Mouse (Mus musculus) olfactory bulb, adult 2 months (tissue): ENCODE results near the gene Zfp719. TPM values are rescaled to one million over a fixed set of nuclear protein-coding genes. Genes with fewer than 3 reads are reported as not detected.

ENCODE experiments used
- H3K27ac ChIP-seq: fragments of 200-500 bp; 2 replicates; pipeline ENCODE4 v1.5.1; 2012; ENCODE audit warnings: low read depth, low read length; ENCODE audit not compliant: insufficient read depth
- H3K4me1 ChIP-seq: fragments of 200-500 bp; 2 replicates; pipeline ENCODE4 v1.6.1; 2012; ENCODE audit warnings: low read length; ENCODE audit not compliant: control insufficient read depth, insufficient read depth
- H3K4me3 ChIP-seq: fragments of 200-500 bp; 2 replicates; pipeline ENCODE4 v1.5.1; 2012; ENCODE audit warnings: mild to moderate bottlenecking, low read depth, low read length, moderate library complexity; ENCODE audit not compliant: insufficient read depth
- CTCF ChIP-seq: fragments of 200-500 bp; IDR thresholded peaks from 2 replicates; pipeline ENCODE4 v1.5.1; 2012; ENCODE audit warnings: low read depth, mild to moderate bottlenecking, low read length, moderate library complexity; ENCODE audit not compliant: insufficient read depth
- POLR2A ChIP-seq: fragments of 200-500 bp; IDR thresholded peaks from 2 replicates; pipeline ENCODE4 v1.6.1; 2012; ENCODE audit warnings: mild to moderate bottlenecking, low read depth, low read length, moderate library complexity; ENCODE audit not compliant: insufficient read depth
- WGBS: fragments of 180-500 bp; shearing (Covaris S2); methylation state at CpG from one replicate; pipeline ENCODE4 v1.1.7; 2018; 5-methylcytosine and 5-hydroxymethylcytosine counted together
- polyA plus RNA-seq: library from polyadenylated mRNA; stranded (reverse); fragments of >200 nt; gene quantifications from 2 replicates; pipeline ENCODE4 v1.2.4, GENCODE M21; 2012; ENCODE audit warnings: low replicate concordance; ENCODE audit not compliant: missing spikeins, insufficient read depth, insufficient read length

Gene Zfp719
- polyA plus RNA-seq, 1 experiment, result not detected

DNA sequence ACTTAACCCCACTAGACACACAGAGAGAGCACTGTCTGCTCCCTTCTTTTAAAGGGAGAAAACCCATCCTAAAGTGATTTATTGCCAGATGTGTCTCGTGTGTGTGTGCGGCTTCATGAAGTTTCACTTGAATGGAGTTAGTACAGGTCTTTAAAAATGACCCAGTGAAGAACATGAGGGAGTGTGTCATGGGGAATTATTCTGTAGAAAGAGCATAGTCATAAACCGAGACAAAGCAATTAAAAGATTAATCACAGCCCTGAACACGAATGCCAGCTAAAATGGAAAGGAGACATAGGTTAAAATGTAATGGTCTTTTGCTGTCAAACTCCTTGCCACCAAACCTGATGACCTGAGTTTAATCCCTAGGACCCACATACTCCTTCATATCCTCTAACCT, 54.5 kb downstream of the Zfp719 start:
- Histone ChIP-seq H3K4me1 (no peaks in the 10 kb centered on the region), H3K4me3 (no peak overlapping the region), H3K27ac (no peak overlapping the region)
- no peak for TF ChIP-seq POLR2A
- TF ChIP-seq CTCF, result no peak
- WGBS, result 72% methylated on average over 4 of the region's 4 CpGs

DNA sequence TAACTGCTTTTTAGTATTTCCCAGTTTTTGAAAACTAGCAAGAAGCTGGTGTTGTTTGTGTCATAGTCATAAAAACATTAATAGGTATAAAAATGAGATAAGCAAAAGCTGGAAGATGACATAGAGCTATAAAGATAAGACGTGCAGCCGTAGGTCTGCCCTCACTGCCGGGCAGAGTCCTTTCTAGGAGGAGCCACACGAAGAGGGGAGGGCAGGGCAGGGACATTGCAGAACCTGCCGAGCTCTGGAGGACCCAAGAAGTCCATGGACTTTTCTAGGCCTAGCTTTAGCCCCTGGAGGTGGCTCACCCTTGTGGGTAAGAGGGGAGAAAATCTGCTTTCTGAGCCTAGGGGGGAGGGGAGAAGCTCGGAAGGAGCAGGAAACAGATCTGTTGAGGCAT, 55.1 kb downstream of the Zfp719 start, which contains the start of gene Ceacam18:
Ceacam18 (plus strand) TSS at position 208 of the 400 bp plus-strand sequence.
- H3K27ac ChIP-seq, result no peak within 1 kb of the TSS
- WGBS, result 75% methylated on average over 6 of the region's 6 CpGs
- no peaks in the 10 kb centered on the region for H3K4me1 ChIP-seq
- no peak for TF ChIP-seq CTCF
- TF ChIP-seq POLR2A, result no peak
- no peak within 1 kb of the TSS for H3K4me3 ChIP-seq

DNA sequence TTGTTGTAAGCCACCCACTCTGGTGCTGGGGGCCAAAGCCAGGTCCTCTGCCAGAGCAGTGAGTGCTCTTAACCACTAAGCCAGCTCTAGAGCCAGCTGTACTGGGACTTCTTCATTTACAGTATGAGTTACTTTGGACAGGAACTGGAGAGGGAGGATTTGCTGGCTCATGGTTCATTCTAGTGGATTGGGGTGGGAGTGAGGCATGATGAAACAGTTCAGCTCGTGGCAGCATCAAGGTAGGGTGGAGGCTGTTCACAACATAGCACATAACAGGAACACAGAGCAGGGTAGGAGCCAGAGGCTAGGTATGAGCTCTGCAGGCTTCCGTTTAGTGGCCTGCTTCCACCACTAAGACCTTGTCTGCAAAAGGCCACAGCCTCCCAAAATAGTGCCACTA, 56.8 kb downstream of the Zfp719 start:
- 68% methylated on average over 2 of the region's 2 CpGs for WGBS
- no peaks in the 10 kb centered on the region for H3K4me1 ChIP-seq
- no peak for TF ChIP-seq POLR2A
- no peak for TF ChIP-seq CTCF
- no peak overlapping the region for H3K27ac ChIP-seq
- H3K4me3 ChIP-seq, result no peak overlapping the region

DNA sequence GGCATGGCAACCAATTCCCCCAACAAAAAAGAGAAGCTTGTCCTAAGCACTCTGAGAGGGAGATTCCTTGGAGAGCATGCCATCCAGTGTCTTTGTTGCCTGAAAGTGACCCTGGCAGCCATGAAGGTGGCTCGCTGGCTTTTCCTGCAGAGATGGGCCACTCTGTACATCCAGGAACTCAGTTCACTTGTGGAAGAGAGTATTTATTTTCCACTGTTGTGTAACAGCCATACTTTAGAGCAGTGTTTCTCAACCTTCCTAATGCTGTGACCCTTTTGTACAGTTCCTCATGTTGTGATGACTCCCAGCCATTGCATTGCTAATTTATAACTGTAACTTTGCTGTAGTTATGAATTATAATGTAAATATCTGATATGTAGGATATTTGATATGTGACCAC, 57.7 kb downstream of the Zfp719 start:
- 59% methylated on average over 1 of the region's 1 CpGs for WGBS
- Histone ChIP-seq H3K4me1 (no peaks in the 10 kb centered on the region), H3K4me3 (no peak overlapping the region), H3K27ac (no peak overlapping the region)
- no peak for TF ChIP-seq POLR2A
- TF ChIP-seq CTCF, result no peak

DNA sequence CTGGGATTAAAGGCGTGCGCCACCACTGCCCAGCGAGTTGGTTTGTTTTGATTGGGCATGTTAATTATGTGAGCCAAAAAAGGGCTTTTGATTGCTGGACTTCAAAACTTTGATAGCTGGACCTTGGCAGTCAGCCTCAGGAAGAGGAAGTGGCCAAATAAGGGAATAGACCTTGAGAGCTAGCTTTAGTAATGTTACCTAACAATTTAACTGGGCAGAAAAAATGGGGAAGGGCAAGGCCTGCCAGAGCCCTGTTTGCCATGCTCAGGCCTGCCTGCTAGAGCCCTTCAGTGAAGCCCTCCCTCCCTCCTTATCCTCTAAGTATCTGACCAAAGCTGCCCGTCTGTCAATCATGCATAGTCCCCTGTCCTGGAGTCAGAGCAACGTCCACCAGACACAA, 63.2 kb downstream of the Zfp719 start:
- Histone ChIP-seq H3K4me1 (no peaks in the 10 kb centered on the region), H3K4me3 (no peak overlapping the region), H3K27ac (no peak overlapping the region)
- 80% methylated on average over 5 of the region's 5 CpGs for WGBS
- TF ChIP-seq CTCF (no peak), POLR2A (no peak)

Other genes starting within 250 kb of the Zfp719 start
- not detected in 2 replicates for gene Siglecf, start 228.3 kb upstream of the Zfp719 start, polyA plus RNA-seq
- not detected in 2 replicates for gene Siglecg, start 171.4 kb upstream of the Zfp719 start, polyA plus RNA-seq
- gene Lim2, start 151.9 kb upstream of the Zfp719 start, polyA plus RNA-seq, result not detected in 2 replicates
- gene Nkg7, start 142.5 kb upstream of the Zfp719 start, polyA plus RNA-seq, result not detected in 2 replicates
- gene Cldnd2, start 138.8 kb upstream of the Zfp719 start, polyA plus RNA-seq, result not detected in 2 replicates
- gene Etfb, start 135.5 kb upstream of the Zfp719 start, polyA plus RNA-seq, result not detected in 2 replicates
- not detected in 2 replicates for gene Gm45233, start 135.5 kb upstream of the Zfp719 start, polyA plus RNA-seq
- gene Vsig10l, start 116.5 kb upstream of the Zfp719 start, polyA plus RNA-seq, result not detected in 2 replicates
- not detected in 2 replicates for gene Iglon5, start 89.5 kb upstream of the Zfp719 start, polyA plus RNA-seq
- not detected in 2 replicates for gene 4931406B18Rik, start 73.7 kb upstream of the Zfp719 start, polyA plus RNA-seq
- gene Cd33, start 35.2 kb upstream of the Zfp719 start, polyA plus RNA-seq, result not detected in 2 replicates
- not detected in 2 replicates for gene Zfp658, start 17.4 kb upstream of the Zfp719 start, polyA plus RNA-seq
- gene Zfp819, start 27.6 kb downstream of the Zfp719 start, polyA plus RNA-seq, result not detected in 2 replicates
- not detected in 2 replicates for gene Ceacam18, start 55.1 kb downstream of the Zfp719 start, polyA plus RNA-seq
- gene Siglece, start 80.6 kb downstream of the Zfp719 start, polyA plus RNA-seq, result not detected in 2 replicates
- not detected in 2 replicates for gene Ctu1, start 92.4 kb downstream of the Zfp719 start, polyA plus RNA-seq
- gene Klk14, start 110.8 kb downstream of the Zfp719 start, polyA plus RNA-seq, result not detected in 2 replicates
- not detected in 2 replicates for gene Klk13, start 133.0 kb downstream of the Zfp719 start, polyA plus RNA-seq
- gene Klk12, start 189.3 kb downstream of the Zfp719 start, polyA plus RNA-seq, result not detected in 2 replicates
- not detected in 2 replicates for gene Klk11, start 195.0 kb downstream of the Zfp719 start, polyA plus RNA-seq
- gene Klk10, start 201.4 kb downstream of the Zfp719 start, polyA plus RNA-seq, result not detected in 2 replicates
- gene Klk9, start 212.3 kb downstream of the Zfp719 start, polyA plus RNA-seq, result not detected in 2 replicates
- not detected in 2 replicates for gene Klk8, start 218.0 kb downstream of the Zfp719 start, polyA plus RNA-seq
- not detected in 2 replicates for gene Klk7, start 231.7 kb downstream of the Zfp719 start, polyA plus RNA-seq
- not detected in 2 replicates for gene Klk6, start 244.9 kb downstream of the Zfp719 start, polyA plus RNA-seq